Mouse (Mus musculus) erythroblast, embryonic 14.5 days (primary cell): Measurements from ENCODE around the gene Pdlim1.

Experiments used
- GATA1 ChIP-seq: IDR thresholded peaks from 2 replicates; pipeline ENCODE4 v1.6.1; 2012; ENCODE audit warnings: low read length, inconsistent platforms, mixed read lengths
- TAL1 ChIP-seq: IDR thresholded peaks from 3 replicates; pipeline ENCODE4 v1.6.1; 2012; ENCODE audit warnings: low read length, inconsistent platforms, mixed read lengths

GRCm38 (mm10) chr19:40319199-40319598 lies 47.6 kb upstream of the Pdlim1 start:
- TF ChIP-seq GATA1 (no peak), TAL1 (no peak)
